Mouse (Mus musculus) cerebellum, postnatal 4 days (tissue): Measurements from ENCODE around the gene Nup107.

Source experiments
- DNase-seq, 2 experiments: peaks; one replicate each; pipeline ENCODE4 v3.0.0; 2022; ENCODE audit warnings: low spot score in 2 of 2, mixed read lengths in 1 of 2

Nup107 gene

DNA sequence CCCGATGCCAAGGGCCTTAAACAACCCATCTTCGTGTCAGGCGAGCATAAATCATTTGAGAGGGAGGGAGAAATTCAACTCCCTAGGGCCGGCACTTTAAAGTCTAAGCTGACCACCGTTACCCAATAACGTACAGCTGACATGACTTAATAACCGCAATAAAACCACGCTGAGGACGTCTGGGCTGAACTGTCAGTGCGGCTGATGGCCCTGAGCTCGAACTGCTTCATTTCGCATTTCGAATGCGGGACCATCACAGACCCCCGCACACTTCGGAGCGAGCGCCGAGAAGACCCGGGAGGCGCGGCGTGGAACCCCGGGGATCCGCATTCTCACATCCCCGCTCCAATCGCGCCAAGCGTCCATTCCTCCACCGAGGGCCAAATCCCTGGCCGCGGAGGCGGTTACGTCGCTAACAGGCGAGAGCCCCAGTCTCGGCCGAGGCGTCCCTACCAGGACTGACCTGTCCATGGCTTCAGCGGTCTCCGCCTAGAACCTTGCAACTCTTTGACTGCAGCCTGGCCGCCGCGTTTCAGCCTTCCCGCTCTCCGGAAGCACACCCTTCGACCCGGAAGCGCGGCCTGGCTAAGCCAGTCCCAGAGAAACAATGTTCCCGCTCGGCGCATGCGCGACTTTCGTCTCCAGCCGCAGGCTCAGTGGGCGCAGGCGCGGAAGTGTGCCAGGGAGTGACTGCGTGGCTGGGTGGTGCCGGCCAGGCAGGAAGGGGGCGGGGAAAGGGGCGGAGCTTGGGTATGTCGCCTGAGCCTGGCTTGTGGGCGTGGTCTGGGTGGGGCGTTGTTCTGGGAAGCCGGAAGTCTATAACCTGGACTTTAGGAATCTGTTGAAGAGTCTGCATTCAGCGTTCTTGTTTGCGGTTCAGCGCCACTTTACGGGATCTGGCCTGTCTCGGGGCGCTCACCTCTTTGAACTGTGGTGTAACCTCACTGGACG is at the start of gene Nup107:
Gene Nup107 (minus strand): TSS at position 565 of the 951 bp plus-strand sequence.
- DNase-seq: peak; percentile 100

DNA sequence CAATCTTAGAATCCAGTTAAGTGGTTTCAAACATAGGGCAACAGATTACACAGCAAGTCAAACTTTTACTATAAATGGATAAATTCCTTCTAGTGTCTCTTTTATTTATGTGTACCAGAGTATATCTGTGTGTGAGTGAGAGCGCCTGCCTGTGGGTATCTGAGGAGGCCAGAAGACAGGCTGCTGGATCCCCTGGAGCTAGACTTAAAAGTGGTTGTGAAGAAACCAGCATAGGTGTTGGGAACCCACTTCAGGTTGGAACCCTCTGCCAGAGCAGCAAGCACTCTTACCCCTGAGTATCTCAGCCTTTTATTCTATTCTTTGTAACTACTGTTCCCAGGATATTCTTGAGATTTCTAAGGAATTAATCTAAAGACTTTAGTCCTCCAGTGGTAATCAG is 49.3 kb upstream of the Nup107 start:
- no peak for DNase-seq

- no peak for DNase-seq
These were observed 48.0 kb upstream of the Nup107 start for GRCm38 (mm10) chr10:117840431-117840995.

GRCm38 (mm10) chr10:117839737-117840136 is 47.2 kb upstream of the Nup107 start:
- no peak for DNase-seq

DNA sequence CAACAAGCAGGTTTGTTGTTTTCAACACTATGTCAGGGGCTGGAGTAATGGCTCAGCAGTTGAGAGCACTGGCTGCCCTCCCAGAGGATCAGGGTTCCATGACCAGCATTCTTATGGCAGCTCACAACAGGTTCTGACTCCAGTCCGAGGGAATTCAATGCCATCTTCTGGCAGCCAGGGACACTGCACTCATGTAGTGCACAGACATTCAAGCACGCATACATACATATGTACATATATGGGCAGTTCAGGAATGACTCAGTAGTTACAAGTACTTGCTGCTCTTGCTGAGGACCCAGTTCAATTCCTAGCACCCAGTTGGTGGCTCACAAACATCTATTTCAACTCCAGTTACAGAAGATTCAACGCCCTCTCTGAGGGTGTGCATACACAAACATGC is 46.4 kb upstream of the Nup107 start:
- DNase-seq: no peak

DNA sequence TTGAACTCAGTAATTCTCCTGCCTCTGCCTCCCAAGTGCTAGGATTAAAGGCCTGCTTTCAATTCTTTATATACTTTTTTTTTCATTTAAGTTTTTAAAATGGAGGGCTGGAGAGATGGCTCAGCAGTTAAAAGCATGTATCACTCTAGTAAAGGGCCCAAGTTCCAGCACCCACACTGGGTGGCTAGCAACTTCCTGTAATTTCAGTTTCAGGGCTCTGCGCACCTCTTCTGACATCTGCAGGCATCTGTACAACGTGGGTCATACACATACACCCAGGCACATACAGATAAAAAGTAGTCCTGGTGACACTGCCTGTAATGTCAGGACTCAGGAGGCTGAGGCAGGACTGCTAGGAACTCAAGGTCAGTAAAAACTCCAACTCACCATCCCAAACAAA is 43.8 kb upstream of the Nup107 start:
- DNase-seq: no peak

DNA sequence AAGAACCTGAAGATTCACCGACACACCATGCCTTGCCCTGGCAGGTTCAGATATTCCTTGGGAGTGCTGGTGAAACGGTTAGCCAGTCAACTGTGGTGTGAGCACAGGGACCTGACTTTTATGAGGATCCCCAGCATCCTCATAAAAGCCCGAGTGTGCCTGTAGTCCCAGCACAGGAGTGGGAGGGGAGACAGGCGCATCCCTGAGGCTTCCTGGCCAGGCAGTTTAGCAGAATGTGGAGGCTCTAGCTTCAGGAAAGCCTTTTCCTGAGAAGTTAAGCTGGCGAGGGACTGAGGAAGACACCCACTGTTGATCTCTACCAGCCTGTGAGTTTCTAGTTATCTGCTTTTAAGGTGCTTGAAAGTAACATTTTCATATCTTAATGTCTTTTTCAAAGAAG is 42.9 kb upstream of the Nup107 start:
- DNase-seq: no peak

DNA sequence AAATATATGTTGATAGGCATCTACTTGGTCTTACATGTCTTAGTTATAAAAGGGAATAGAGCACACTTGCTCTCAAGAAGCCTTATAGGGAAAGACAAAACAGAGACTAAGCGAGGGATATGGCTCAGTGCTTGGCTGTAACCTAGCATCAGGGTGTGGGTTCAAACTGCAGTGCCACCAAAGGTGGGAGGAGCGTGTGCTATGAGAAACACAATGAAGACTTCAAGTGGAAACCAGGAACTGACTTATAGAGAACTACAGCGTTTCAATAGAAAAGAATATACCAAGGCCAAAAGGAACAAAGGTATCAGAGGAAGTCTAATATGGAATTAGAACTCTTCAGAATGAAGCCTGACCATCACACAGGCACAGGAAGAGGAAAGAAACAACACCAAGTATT is 38.3 kb upstream of the Nup107 start:
- no peak for DNase-seq

GRCm38 (mm10) chr10:117829472-117830155 is 37.1 kb upstream of the Nup107 start:
- DNase-seq: no peak

GRCm38 (mm10) chr10:117829022-117829421 is 36.5 kb upstream of the Nup107 start:
- no peak for DNase-seq

GRCm38 (mm10) chr10:117828536-117828935 is 36.0 kb upstream of the Nup107 start:
- DNase-seq: no peak

DNA sequence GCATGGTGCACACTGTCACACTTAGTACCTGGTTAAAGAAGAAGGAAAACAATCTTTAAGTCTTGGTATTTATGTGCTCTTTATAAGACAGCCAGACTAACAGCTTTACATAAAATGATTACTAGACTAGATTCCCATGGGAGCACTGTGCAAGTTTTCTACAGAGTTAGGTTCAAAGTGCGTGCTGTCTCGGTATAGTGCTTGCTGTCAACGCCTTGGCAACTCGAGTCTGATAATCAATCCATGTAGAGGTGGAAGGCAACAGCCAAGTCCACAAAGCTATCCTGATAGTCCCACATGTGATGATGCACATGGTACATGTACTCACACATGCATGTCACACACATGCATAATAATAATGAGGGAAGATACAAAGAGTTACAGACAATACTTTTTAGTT is 32.1 kb upstream of the Nup107 start:
- DNase-seq: no peak

DNA sequence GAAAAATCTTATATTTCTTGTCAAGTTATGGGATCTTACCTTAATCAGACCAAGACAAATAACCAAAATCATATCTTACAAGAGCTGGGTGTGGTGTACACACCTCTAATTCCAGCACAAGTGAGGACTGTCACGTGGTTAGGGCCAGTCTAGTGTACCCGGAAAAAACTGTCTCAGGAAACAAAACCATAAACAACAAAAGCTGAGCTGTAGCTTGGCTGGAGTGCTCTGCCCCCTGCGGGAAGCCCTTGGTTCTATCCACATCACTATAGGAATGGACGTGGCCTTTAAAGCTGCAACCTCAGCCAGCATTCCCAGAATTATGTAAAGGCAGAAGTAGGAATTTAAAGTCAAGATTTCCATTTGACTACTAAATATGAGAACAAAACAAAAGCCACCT is 31.6 kb upstream of the Nup107 start:
- no peak for DNase-seq

- no peak for DNase-seq
These were observed 30.8 kb upstream of the Nup107 start for GRCm38 (mm10) chr10:117823321-117823720.

GRCm38 (mm10) chr10:117818600-117818999 is 26.1 kb upstream of the Nup107 start:
- DNase-seq: no peak

GRCm38 (mm10) chr10:117816721-117817120 is 24.2 kb upstream of the Nup107 start:
- no peak for DNase-seq

DNA sequence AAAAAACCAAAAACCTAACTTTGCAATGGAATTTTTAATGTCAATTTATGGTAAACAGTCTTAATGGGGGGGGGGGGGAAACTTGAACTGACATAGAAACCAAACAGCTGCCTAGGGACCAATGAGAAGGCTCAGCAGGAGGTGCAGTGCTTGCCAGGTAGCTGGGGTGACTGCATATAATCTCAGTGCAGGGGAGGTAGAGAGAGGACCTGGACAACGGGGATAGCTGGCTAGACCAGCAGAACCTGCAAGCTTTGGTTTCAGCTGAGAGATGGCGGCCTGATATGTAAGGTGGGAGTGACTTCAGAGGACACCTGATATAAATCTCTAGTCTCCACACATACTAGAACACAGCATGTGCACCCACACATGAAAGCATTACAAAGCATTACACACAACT is 20.0 kb upstream of the Nup107 start:
- no peak for DNase-seq

DNA sequence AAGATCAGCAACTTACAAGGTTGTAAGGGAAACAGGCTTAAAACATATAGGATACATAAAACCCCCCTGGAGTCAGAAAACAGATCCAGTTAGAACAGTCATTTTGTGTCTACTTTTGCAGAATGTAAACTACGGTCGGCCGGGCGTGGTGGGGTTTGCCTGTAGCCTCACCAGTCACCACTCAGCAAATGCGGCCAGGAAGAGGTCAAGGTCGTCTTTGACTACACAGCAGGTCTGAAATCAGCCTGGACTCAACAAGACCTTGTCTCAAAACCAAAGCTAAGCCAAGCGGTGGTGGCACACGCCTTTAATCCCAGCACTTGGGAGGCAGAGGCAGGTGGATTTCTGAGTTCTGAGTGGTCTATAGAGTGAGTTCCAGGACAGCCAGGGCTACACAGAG is 19.1 kb upstream of the Nup107 start:
- DNase-seq: no peak

- no peak for DNase-seq
These were observed 18.0 kb upstream of the Nup107 start for GRCm38 (mm10) chr10:117810506-117810905.

- no peak for DNase-seq
These were observed 15.6 kb upstream of the Nup107 start for GRCm38 (mm10) chr10:117808068-117808467.

DNA sequence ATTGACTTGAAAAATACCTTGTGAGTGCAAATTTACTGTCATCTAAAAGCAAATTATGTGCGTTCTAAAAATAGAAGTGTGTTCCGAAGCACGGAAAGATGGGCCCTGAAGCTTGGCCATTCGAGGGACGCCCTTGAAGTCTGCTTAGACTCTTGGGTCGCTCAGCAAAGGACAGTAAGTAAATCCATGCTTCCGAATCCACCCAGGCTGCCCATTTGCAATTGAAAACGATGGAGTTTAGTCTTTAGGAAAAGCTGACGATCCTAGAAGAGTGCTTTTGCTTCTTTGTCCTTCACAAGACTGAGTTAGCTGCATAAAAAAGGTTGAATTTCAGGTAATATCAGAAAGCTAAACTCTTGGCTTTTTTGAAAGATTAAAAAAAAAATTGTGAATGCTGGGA is 13.4 kb upstream of the Nup107 start:
- DNase-seq: no peak
